Mouse (Mus musculus): ENCODE data around the gene Rabgap1l.

Gene Rabgap1l

GRCm38 (mm10) chr1:160247473-160247872 lies 545.5 kb downstream of the Rabgap1l start:
- peak; percentile 44 to 54 for DNase-seq (ENCODE audit: low spot score in 2 of 2)

GRCm38 (mm10) chr1:160246844-160247243 lies 546.2 kb downstream of the Rabgap1l start:
- DNase-seq (ENCODE audit: low spot score in 2 of 2): no peak

GRCm38 (mm10) chr1:160245954-160246353 lies 547.1 kb downstream of the Rabgap1l start:
- DNase-seq (ENCODE audit: low spot score in 2 of 2): no peak

GRCm38 (mm10) chr1:160244689-160245088 lies 548.3 kb downstream of the Rabgap1l start:
- no peak for DNase-seq (ENCODE audit: low spot score in 2 of 2)

- DNase-seq (ENCODE audit: low spot score in 2 of 2): no peak
Observed at GRCm38 (mm10) chr1:160240091-160240490, 552.9 kb downstream of the Rabgap1l start.

- no peak for DNase-seq (ENCODE audit: low spot score in 2 of 2)
Observed at GRCm38 (mm10) chr1:160238852-160239443, 554.1 kb downstream of the Rabgap1l start.

- DNase-seq (ENCODE audit: low spot score in 2 of 2): no peak
Observed at GRCm38 (mm10) chr1:160237981-160238380, 555.0 kb downstream of the Rabgap1l start.

GRCm38 (mm10) chr1:160233921-160234320 lies 559.1 kb downstream of the Rabgap1l start:
- no peak for DNase-seq (ENCODE audit: low spot score in 2 of 2)

GRCm38 (mm10) chr1:160232113-160232512 lies 560.9 kb downstream of the Rabgap1l start:
- no peak for DNase-seq (ENCODE audit: low spot score in 2 of 2)

GRCm38 (mm10) chr1:160231013-160231412 lies 562.0 kb downstream of the Rabgap1l start:
- peak in 1 of 2 experiments; percentile 41 for DNase-seq (ENCODE audit: low spot score in 2 of 2)

- DNase-seq (ENCODE audit: low spot score in 2 of 2): no peak
Observed at GRCm38 (mm10) chr1:160227850-160228249, 565.2 kb downstream of the Rabgap1l start.

GRCm38 (mm10) chr1:160227196-160227595 lies 565.8 kb downstream of the Rabgap1l start:
- DNase-seq (ENCODE audit: low spot score in 2 of 2): no peak

- DNase-seq (ENCODE audit: low spot score in 2 of 2): no peak
Observed at GRCm38 (mm10) chr1:160224093-160224492, 568.9 kb downstream of the Rabgap1l start.

- DNase-seq (ENCODE audit: low spot score in 2 of 2): no peak
Observed at GRCm38 (mm10) chr1:160217898-160218297, 575.1 kb downstream of the Rabgap1l start.

GRCm38 (mm10) chr1:160214171-160214570 lies 578.8 kb downstream of the Rabgap1l start:
- no peak for DNase-seq (ENCODE audit: low spot score in 2 of 2)

GRCm38 (mm10) chr1:160212703-160213669 lies 580.0 kb downstream of the Rabgap1l start, which contains the start of gene Cacybp:
Gene Cacybp (minus strand): TSS chr1:160212875.
- peak; percentile 100 for DNase-seq (ENCODE audit: low spot score in 2 of 2)

- no peak for DNase-seq (ENCODE audit: low spot score in 2 of 2)
Observed at GRCm38 (mm10) chr1:160212123-160212691, 580.8 kb downstream of the Rabgap1l start.

GRCm38 (mm10) chr1:160211597-160212122 lies 581.4 kb downstream of the Rabgap1l start:
- no peak for DNase-seq (ENCODE audit: low spot score in 2 of 2)

- no peak for DNase-seq (ENCODE audit: low spot score in 2 of 2)
Observed at GRCm38 (mm10) chr1:160210566-160210965, 582.4 kb downstream of the Rabgap1l start.

- no peak for DNase-seq (ENCODE audit: low spot score in 2 of 2)
Observed at GRCm38 (mm10) chr1:160209844-160210243, 583.2 kb downstream of the Rabgap1l start.

- no peak for DNase-seq (ENCODE audit: low spot score in 2 of 2)
Observed at GRCm38 (mm10) chr1:160205486-160205885, 587.5 kb downstream of the Rabgap1l start.

- DNase-seq (ENCODE audit: low spot score in 2 of 2): no peak
Observed at GRCm38 (mm10) chr1:160195337-160195663, 597.7 kb downstream of the Rabgap1l start.

All from thymus, postnatal 10 days (tissue).